Mouse (Mus musculus): ENCODE data around the gene Gm49373. TPM values are rescaled to one million over a fixed set of nuclear protein-coding genes. Genes with fewer than 3 reads are reported as not detected.

Gm49373 gene
- total RNA-seq, 1 experiment, result 2.1 TPM

GRCm38 (mm10) chr9:21028560-21029110, 44.3 kb downstream of the Gm49373 start:
- Histone ChIP-seq H3K4me1 (ENCODE audit: control insufficient read depth in 2 of 2, insufficient read depth in 2 of 2, low read length in 2 of 2, poor library complexity in 1 of 2) (peaks cover 9 to 41% of the 10 kb centered on the region in 2 experiments; a peak in 3 of 4 replicates), H3K4me3 (ENCODE audit: insufficient read depth in 1 of 2, low read depth in 1 of 2, low read length in 2 of 2, poor library complexity in 1 of 2, severe bottlenecking in 1 of 2) (no peak overlapping the region), H3K9ac (ENCODE audit: insufficient read depth, low read depth, low read length, poor library complexity, severe bottlenecking) (peak overlapping the region; percentile 3; the same call in 1 of the 2 replicates), H3K9me3 (ENCODE audit: control insufficient read depth, insufficient read depth, low read depth, low read length) (no peaks in the 10 kb centered on the region), H3K36me3 (ENCODE audit: control insufficient read depth, insufficient read depth, low read length, poor library complexity, severe bottlenecking) (peaks cover 28% of the 10 kb centered on the region), H3K27ac (ENCODE audit: insufficient read depth, low read depth, low read length, poor library complexity, severe bottlenecking) (peak overlapping the region; percentile 23; the same call in 1 of the 2 replicates)
- no peak for TF ChIP-seq MAFK (IDR thresholded peaks at IDR 0.05; ENCODE audit: insufficient read depth, low read depth, low read length)
- TF ChIP-seq CHD2 (IDR thresholded peaks at IDR 0.05; ENCODE audit: low read depth, low read length), result no peak
- TF ChIP-seq ZC3H11A (IDR thresholded peaks at IDR 0.05; ENCODE audit: borderline replicate concordance, low read depth, low read length), result no peak
- no peak for TF ChIP-seq ZNF384 (IDR thresholded peaks at IDR 0.05; ENCODE audit: low read depth, low read length)
- TF ChIP-seq HCFC1 (IDR thresholded peaks at IDR 0.05; ENCODE audit: borderline replicate concordance, insufficient read depth, low read length), result no peak
- no peak for DNase-seq (ENCODE audit: low read depth, low spot score)
- in situ Hi-C loops (cut with MboI; ENCODE audit: low sequenced_read_pairs in 2 of 2, unreplicated experiment in 2 of 2), result no loop called here

DNA sequence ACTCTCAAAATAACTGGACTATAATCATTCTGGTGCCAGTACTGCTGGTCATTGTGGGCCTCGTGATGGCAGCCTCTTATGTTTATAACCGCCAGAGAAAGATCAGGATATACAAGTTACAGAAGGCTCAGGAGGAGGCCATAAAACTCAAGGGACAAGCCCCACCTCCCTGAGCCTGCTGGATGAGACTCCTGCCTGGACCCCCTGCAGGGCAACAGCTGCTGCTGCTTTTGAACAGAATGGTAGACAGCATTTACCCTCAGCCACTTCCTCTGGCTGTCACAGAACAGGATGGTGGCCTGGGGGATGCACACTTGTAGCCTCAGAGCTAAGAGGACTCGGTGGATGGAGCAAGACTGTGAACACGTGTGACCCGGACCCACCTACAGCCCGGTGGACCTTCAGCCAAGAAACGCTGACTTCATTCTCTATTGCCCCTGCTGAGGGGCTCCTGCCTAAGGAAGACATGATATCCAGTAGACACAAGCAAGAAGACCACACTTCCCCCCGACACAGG, 45.1 kb downstream of the Gm49373 start:
- Histone ChIP-seq H3K9ac (ENCODE audit: insufficient read depth, low read depth, low read length, poor library complexity, severe bottlenecking) (no peak overlapping the region), H3K36me3 (ENCODE audit: control insufficient read depth, insufficient read depth, low read length, poor library complexity, severe bottlenecking) (peaks cover 28% of the 10 kb centered on the region), H3K27ac (ENCODE audit: insufficient read depth, low read depth, low read length, poor library complexity, severe bottlenecking) (peak overlapping the region; percentile 31; the same call in 1 of the 2 replicates), H3K4me3 (ENCODE audit: insufficient read depth in 1 of 2, low read depth in 1 of 2, low read length in 2 of 2, poor library complexity in 1 of 2, severe bottlenecking in 1 of 2) (no peak overlapping the region), H3K9me3 (ENCODE audit: control insufficient read depth, insufficient read depth, low read depth, low read length) (no peaks in the 10 kb centered on the region), H3K4me1 (ENCODE audit: control insufficient read depth in 2 of 2, insufficient read depth in 2 of 2, low read length in 2 of 2, poor library complexity in 1 of 2) (peaks cover 9 to 39% of the 10 kb centered on the region in 2 experiments; a peak in 3 of 4 replicates)
- no peak for TF ChIP-seq ZC3H11A (IDR thresholded peaks at IDR 0.05; ENCODE audit: borderline replicate concordance, low read depth, low read length)
- TF ChIP-seq CHD2 (IDR thresholded peaks at IDR 0.05; ENCODE audit: low read depth, low read length), result no peak
- TF ChIP-seq MAFK (IDR thresholded peaks at IDR 0.05; ENCODE audit: insufficient read depth, low read depth, low read length), result no peak
- in situ Hi-C loops (cut with MboI; ENCODE audit: low sequenced_read_pairs in 2 of 2, unreplicated experiment in 2 of 2), result no loop called here
- no peak for DNase-seq (ENCODE audit: low read depth, low spot score)

DNA sequence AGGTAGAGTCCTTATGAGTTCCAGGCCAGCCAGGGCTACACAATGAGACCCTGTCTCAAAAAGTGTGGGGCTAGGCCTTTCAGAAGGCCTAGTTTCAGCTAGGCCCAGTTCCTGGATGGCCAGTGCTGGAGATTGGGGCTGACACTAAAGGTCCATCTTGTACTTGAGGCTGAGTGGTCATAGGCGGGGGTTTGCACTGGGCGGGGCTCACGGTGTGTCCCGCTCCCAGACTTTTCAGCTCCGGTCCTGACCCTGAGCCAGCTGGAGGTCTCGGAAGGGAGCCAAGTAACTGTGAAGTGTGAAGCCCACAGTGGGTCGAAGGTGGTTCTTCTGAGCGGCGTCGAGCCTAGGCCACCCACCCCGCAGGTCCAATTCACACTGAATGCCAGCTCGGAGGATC, 46.0 kb downstream of the Gm49373 start:
- in situ Hi-C loops (cut with MboI; ENCODE audit: low sequenced_read_pairs in 2 of 2, unreplicated experiment in 2 of 2), result no loop called here
- no peak overlapping the region for H3K9ac ChIP-seq (ENCODE audit: insufficient read depth, low read depth, low read length, poor library complexity, severe bottlenecking)
- TF ChIP-seq ZC3H11A (IDR thresholded peaks at IDR 0.05; ENCODE audit: borderline replicate concordance, low read depth, low read length), result no peak
- no peak for TF ChIP-seq MAFK (IDR thresholded peaks at IDR 0.05; ENCODE audit: insufficient read depth, low read depth, low read length)

GRCm38 (mm10) chr9:21025258-21025810, 47.6 kb downstream of the Gm49373 start:
- TF ChIP-seq MAFK (IDR thresholded peaks at IDR 0.05; ENCODE audit: insufficient read depth, low read depth, low read length), result no peak
- TF ChIP-seq ZC3H11A (IDR thresholded peaks at IDR 0.05; ENCODE audit: borderline replicate concordance, low read depth, low read length), result no peak
- TF ChIP-seq HCFC1 (IDR thresholded peaks at IDR 0.05; ENCODE audit: borderline replicate concordance, insufficient read depth, low read length), result no peak
- TF ChIP-seq CHD2 (IDR thresholded peaks at IDR 0.05; ENCODE audit: low read depth, low read length), result no peak
- TF ChIP-seq ZNF384 (IDR thresholded peaks at IDR 0.05; ENCODE audit: low read depth, low read length), result no peak
- Histone ChIP-seq H3K4me3 (ENCODE audit: insufficient read depth in 1 of 2, low read depth in 1 of 2, low read length in 2 of 2, poor library complexity in 1 of 2, severe bottlenecking in 1 of 2) (peak overlapping the region in 1 of 2 experiments; percentile 36; a peak in 1 of 4 replicates), H3K4me1 (ENCODE audit: control insufficient read depth in 2 of 2, insufficient read depth in 2 of 2, low read length in 2 of 2, poor library complexity in 1 of 2) (peaks cover 9 to 39% of the 10 kb centered on the region in 2 experiments; a peak in 3 of 4 replicates), H3K27ac (ENCODE audit: insufficient read depth, low read depth, low read length, poor library complexity, severe bottlenecking) (no peak overlapping the region), H3K36me3 (ENCODE audit: control insufficient read depth, insufficient read depth, low read length, poor library complexity, severe bottlenecking) (peaks cover 48% of the 10 kb centered on the region), H3K9me3 (ENCODE audit: control insufficient read depth, insufficient read depth, low read depth, low read length) (no peaks in the 10 kb centered on the region), H3K9ac (ENCODE audit: insufficient read depth, low read depth, low read length, poor library complexity, severe bottlenecking) (no peak overlapping the region)
- no peak for DNase-seq (ENCODE audit: low read depth, low spot score)
- in situ Hi-C loops (cut with MboI; ENCODE audit: low sequenced_read_pairs in 2 of 2, unreplicated experiment in 2 of 2), result no loop called here

More for the DNA sequence above, 46.0 kb downstream of the Gm49373 start:
- DNase-seq (ENCODE audit: low read depth, low spot score), result no peak
- Histone ChIP-seq H3K4me1 (ENCODE audit: control insufficient read depth in 2 of 2, insufficient read depth in 2 of 2, low read length in 2 of 2, poor library complexity in 1 of 2) (peaks cover 9 to 39% of the 10 kb centered on the region in 2 experiments; a peak in 3 of 4 replicates), H3K27ac (ENCODE audit: insufficient read depth, low read depth, low read length, poor library complexity, severe bottlenecking) (no peak overlapping the region), H3K9me3 (ENCODE audit: control insufficient read depth, insufficient read depth, low read depth, low read length) (no peaks in the 10 kb centered on the region), H3K4me3 (ENCODE audit: insufficient read depth in 1 of 2, low read depth in 1 of 2, low read length in 2 of 2, poor library complexity in 1 of 2, severe bottlenecking in 1 of 2) (no peak overlapping the region), H3K36me3 (ENCODE audit: control insufficient read depth, insufficient read depth, low read length, poor library complexity, severe bottlenecking) (peaks cover 36% of the 10 kb centered on the region)

Data from ES-E14 (cell line).